Mouse (Mus musculus) megakaryocyte, embryonic 14.5 days (primary cell): ENCODE results near the gene Vav1.

ENCODE experiments used
- FLI1 ChIP-seq: IDR thresholded peaks from 2 replicates; pipeline ENCODE4 v1.6.1; 2012; ENCODE audit warnings: low read length, inconsistent platforms, mixed read lengths
- GATA1 ChIP-seq: IDR thresholded peaks from 3 replicates; pipeline ENCODE4 v1.6.1; 2012; ENCODE audit warnings: mixed read lengths, low read length, inconsistent platforms, borderline replicate concordance

DNA sequence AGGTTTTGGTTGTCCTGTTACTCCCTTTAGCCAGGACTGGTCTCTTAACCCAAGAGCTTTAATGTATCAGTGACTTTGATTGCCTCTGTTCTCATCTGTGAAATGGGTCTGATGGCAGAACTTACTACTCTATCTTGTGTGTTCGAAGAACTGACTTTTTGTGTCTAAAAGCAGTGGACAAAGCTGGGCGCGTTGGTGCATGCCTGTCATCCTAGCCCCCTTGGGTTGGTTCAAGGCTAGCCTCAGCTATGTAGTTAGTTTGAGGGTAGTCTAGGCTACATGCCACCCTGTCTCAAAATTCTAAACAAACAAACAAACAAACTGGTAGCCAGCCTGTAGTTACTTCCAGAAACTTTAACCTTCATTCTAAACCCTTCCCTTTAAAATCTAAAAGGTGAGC is 27.5 kb upstream of the Vav1 start:
- no peak for TF ChIP-seq GATA1
- no peak for TF ChIP-seq FLI1
